Mouse (Mus musculus) embryonic facial prominence, embryonic 15.5 days (tissue): ENCODE measurements around the gene Eif4g3. TPM values are rescaled to one million over a fixed set of nuclear protein-coding genes. Genes with fewer than 3 reads are reported as not detected.
A peak's percentile ranks its signal among the peaks of the same experiment; 100 is the strongest.

ENCODE experiments used
- ATAC-seq: fragments of 200-750 bp; cut with Nextera tagmentation; 2 replicates; pipeline ENCODE4 v1.8.0; 2017; ENCODE audit warnings: low read depth, moderate TSS enrichment; ENCODE audit not compliant: insufficient number of reproducible peaks, low FRiP score, low TSS enrichment
- H3K27ac ChIP-seq: fragments of 300-500 bp; sonication (generic); replicated peaks from 2 replicates; pipeline ENCODE4 v1.5.1; 2015; ENCODE audit warnings: mild to moderate bottlenecking, inconsistent platforms
- H3K27me3 ChIP-seq: fragments of 300-500 bp; sonication (generic); 2 replicates; pipeline ENCODE4 v1.6.1; 2015; ENCODE audit warnings: inconsistent platforms
- H3K36me3 ChIP-seq: fragments of 300-500 bp; sonication (generic); 2 replicates; pipeline ENCODE4 v1.6.1; 2015; ENCODE audit warnings: mild to moderate bottlenecking, inconsistent platforms
- H3K4me1 ChIP-seq: fragments of 300-500 bp; sonication (generic); 2 replicates; pipeline ENCODE4 v1.6.1; 2015; ENCODE audit warnings: inconsistent platforms
- H3K4me2 ChIP-seq: fragments of 300-500 bp; sonication (generic); replicated peaks from 2 replicates; pipeline ENCODE4 v1.6.1; 2015; ENCODE audit warnings: mild to moderate bottlenecking, inconsistent platforms
- H3K4me3 ChIP-seq: fragments of 300-500 bp; sonication (generic); replicated peaks from 2 replicates; pipeline ENCODE4 v1.5.1; 2015; ENCODE audit warnings: mild to moderate bottlenecking, inconsistent platforms
- H3K9ac ChIP-seq: fragments of 300-500 bp; sonication (generic); 2 replicates; pipeline ENCODE4 v1.6.1; 2015; ENCODE audit warnings: inconsistent platforms
- H3K9me3 ChIP-seq: fragments of 300-500 bp; sonication (generic); replicated peaks from 2 replicates; pipeline ENCODE4 v1.6.1; 2016; ENCODE audit warnings: inconsistent platforms
- WGBS: fragments of 180-500 bp; shearing (Covaris S2); methylation state at CpG from one replicate; pipeline ENCODE4 v1.1.7; 2015; 5-methylcytosine and 5-hydroxymethylcytosine counted together
- polyA plus RNA-seq: library from polyadenylated mRNA; unstranded; fragments of >200 nt; fragmentation: Nextera tagmentation; extraction: Ambion mirVana; gene quantifications from 2 replicates; pipeline ENCODE4 v1.2.1, GENCODE M21; 2015

The Eif4g3 gene
- polyA plus RNA-seq, 1 experiment from 2014 or later = 36.2 TPM

- Histone ChIP-seq H3K9me3 (0 out of 2 replicates have a peak, but pooled peaks cover 4% of the 10 kb centered on the region), H3K27me3 (peaks cover 7% of the 10 kb centered on the region), H3K36me3 (no peaks in the 10 kb centered on the region), H3K4me3 (no peak overlapping the region), H3K4me2 (no peak overlapping the region), H3K9ac (no peak overlapping the region), H3K4me1 (peaks cover 20% of the 10 kb centered on the region), H3K27ac (no peak overlapping the region)
- WGBS = 82% methylated on average over 4 of the region's 4 CpGs
- no peak for ATAC-seq
Observed at GRCm38 (mm10) chr4:137990433-137990832, 2.4 kb upstream of the Eif4g3 start.

DNA sequence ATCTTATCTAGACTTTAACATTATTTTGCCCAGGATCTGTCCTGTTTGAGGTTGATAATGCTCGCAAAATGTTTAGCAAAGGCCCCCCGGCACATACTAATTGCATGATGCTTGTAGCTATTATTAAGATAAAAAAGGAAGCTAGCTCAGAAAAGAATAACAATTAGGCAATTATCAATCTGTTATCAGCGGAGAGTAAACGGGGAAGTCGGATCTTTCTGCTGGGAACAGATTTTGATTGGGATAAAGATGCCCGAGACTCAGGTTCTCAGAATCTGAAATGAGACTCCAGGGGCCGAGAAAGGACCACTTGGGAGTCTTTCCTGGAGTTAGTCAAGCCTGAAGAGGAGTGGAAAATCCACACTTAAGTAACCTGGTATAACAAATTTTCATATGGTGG lies 1.6 kb upstream of the Eif4g3 start:
- WGBS = 68% methylated on average over 7 of the region's 7 CpGs
- Histone ChIP-seq H3K9ac (no peak overlapping the region), H3K9me3 (0 out of 2 replicates have a peak, but pooled peaks cover 4% of the 10 kb centered on the region), H3K36me3 (peaks cover 3% of the 10 kb centered on the region), H3K27me3 (peaks cover 7% of the 10 kb centered on the region), H3K4me3 (no peak overlapping the region), H3K27ac (no peak overlapping the region), H3K4me1 (peaks cover 28% of the 10 kb centered on the region), H3K4me2 (no peak overlapping the region)
- no peak for ATAC-seq

DNA sequence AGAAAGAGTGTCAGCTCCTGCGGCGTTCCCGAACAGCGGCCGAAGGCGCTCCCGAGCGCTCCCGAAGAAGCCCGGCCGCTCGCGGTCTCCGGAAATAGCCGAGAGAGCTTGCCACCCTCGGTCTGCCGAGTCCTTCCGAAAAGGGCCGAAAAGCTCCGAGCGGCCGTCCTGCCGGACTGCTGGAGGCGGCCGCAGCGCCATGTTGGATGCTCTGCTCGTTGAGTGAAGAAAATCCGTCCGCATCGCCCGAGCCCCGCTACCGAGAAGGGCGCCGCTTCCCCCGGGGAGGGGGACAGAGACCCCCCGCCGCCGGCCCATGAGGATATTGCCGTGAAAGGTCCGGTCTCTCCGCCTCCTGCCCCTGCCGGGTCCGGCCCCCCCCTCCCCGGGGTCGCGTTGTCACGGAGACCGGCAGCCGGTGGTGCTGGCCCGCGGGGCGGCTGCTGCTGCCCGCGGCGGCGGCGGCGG lies 503 bp downstream of the Eif4g3 start:
- Histone ChIP-seq H3K9ac (peak overlapping the region; percentile 96), H3K4me2 (peak overlapping the region; percentile 74), H3K4me3 (peak overlapping the region; percentile 92), H3K9me3 (0 out of 2 replicates have a peak, but pooled peaks cover 4% of the 10 kb centered on the region), H3K27me3 (peaks cover 7% of the 10 kb centered on the region), H3K27ac (peak overlapping the region; percentile 95), H3K4me1 (peaks cover 34% of the 10 kb centered on the region), H3K36me3 (peaks cover 18% of the 10 kb centered on the region)
- peak; percentile 94 for ATAC-seq
- WGBS = under 1% methylated on average over 44 of the region's 59 CpGs

- H3K27ac ChIP-seq = peak overlapping the region; percentile 95
- peaks cover 7% of the 10 kb centered on the region for H3K27me3 ChIP-seq
- H3K4me3 ChIP-seq = peak overlapping the region; percentile 92
- H3K36me3 ChIP-seq = peaks cover 25% of the 10 kb centered on the region
- WGBS = under 1% methylated on average over 44 of the region's 60 CpGs
- no peak for ATAC-seq
- peak overlapping the region; percentile 96 for H3K9ac ChIP-seq
- 0 out of 2 replicates have a peak, but pooled peaks cover 4% of the 10 kb centered on the region for H3K9me3 ChIP-seq
- peaks cover 34% of the 10 kb centered on the region for H3K4me1 ChIP-seq
- peak overlapping the region; percentile 74 for H3K4me2 ChIP-seq
Observed at GRCm38 (mm10) chr4:137993821-137994561, 1.2 kb downstream of the Eif4g3 start.

GRCm38 (mm10) chr4:137994562-137995336 lies 1.9 kb downstream of the Eif4g3 start:
- H3K9me3 ChIP-seq = 0 out of 2 replicates have a peak, but pooled peaks cover 4% of the 10 kb centered on the region
- H3K9ac ChIP-seq = peak overlapping the region; percentile 96
- H3K4me2 ChIP-seq = peak overlapping the region; percentile 74
- no peak for ATAC-seq
- H3K4me3 ChIP-seq = peak overlapping the region; percentile 92
- WGBS = 43% methylated on average over 12 of the region's 12 CpGs
- peaks cover 33% of the 10 kb centered on the region for H3K4me1 ChIP-seq
- peaks cover 7% of the 10 kb centered on the region for H3K27me3 ChIP-seq
- H3K27ac ChIP-seq = no peak overlapping the region; the same call in 1 of the 2 replicates
- peaks cover 32% of the 10 kb centered on the region for H3K36me3 ChIP-seq

GRCm38 (mm10) chr4:137995399-137995798 lies 2.6 kb downstream of the Eif4g3 start:
- H3K4me1 ChIP-seq = peaks cover 34% of the 10 kb centered on the region
- peak overlapping the region; percentile 92 for H3K4me3 ChIP-seq
- H3K27ac ChIP-seq = no peak overlapping the region
- ATAC-seq = no peak
- WGBS = 69% methylated on average over 12 of the region's 12 CpGs
- H3K4me2 ChIP-seq = peak overlapping the region; percentile 74
- H3K36me3 ChIP-seq = peaks cover 36% of the 10 kb centered on the region
- peaks cover 7% of the 10 kb centered on the region for H3K27me3 ChIP-seq
- no peak overlapping the region for H3K9ac ChIP-seq
- H3K9me3 ChIP-seq = 0 out of 2 replicates have a peak, but pooled peaks cover 4% of the 10 kb centered on the region

GRCm38 (mm10) chr4:137998232-137998631 lies 5.4 kb downstream of the Eif4g3 start:
- no peak overlapping the region for H3K4me2 ChIP-seq
- peaks cover 35% of the 10 kb centered on the region for H3K4me1 ChIP-seq
- no peak overlapping the region for H3K27ac ChIP-seq
- no peak overlapping the region for H3K4me3 ChIP-seq
- H3K9ac ChIP-seq = no peak overlapping the region
- no peaks in the 10 kb centered on the region for H3K9me3 ChIP-seq
- peaks cover 45% of the 10 kb centered on the region for H3K36me3 ChIP-seq
- no peaks in the 10 kb centered on the region for H3K27me3 ChIP-seq
- WGBS = 57% methylated on average over 4 of the region's 4 CpGs
- ATAC-seq = no peak

- H3K27ac ChIP-seq = 0 out of 2 replicates have a peak overlapping the region, but pooled peaks have one; percentile 12
- ATAC-seq = peak; percentile 55; the same call in 1 of the 2 replicates
- 11% methylated on average over 7 of the region's 7 CpGs for WGBS
Observed at GRCm38 (mm10) chr4:138000682-138001081, 7.9 kb downstream of the Eif4g3 start.

DNA sequence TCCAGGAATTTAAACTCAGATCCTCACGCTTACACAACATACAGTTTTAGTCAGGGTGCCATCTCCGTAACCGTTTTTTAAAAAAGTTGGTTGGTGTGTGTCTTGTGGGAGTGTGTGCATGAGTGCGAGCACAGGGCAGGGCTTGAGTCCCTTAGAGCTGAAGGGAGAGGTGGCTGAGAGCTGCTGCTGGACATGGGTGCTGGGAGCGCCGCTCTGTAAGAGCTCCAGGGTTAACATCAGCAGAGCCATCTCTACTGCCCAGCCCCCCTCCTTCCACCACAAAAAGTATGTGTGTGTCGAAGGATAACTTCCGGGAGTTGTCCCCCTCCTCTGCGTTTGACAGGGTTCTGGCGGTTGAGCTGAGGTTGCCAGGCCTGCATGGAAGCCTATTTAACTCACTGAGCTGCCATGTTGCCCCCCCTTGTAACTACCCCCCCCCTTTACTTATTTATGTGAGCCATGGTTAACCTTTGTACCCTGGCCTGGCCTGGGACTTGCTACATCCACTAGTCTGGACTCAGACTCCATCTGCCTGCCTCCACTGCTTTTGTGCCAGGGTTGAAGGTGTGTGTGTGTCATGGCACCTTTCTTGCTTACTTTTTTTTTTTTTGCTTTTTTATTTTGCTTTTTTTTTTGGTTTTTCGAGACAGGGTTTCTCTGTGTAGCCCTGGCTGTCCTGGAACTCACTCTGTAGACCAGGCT lies 11.2 kb downstream of the Eif4g3 start:
- peaks cover 12% of the 10 kb centered on the region for H3K4me1 ChIP-seq
- H3K9me3 ChIP-seq = no peaks in the 10 kb centered on the region
- H3K27me3 ChIP-seq = no peaks in the 10 kb centered on the region
- no peak overlapping the region for H3K9ac ChIP-seq
- no peak overlapping the region for H3K27ac ChIP-seq
- 82% methylated on average over 11 of the region's 11 CpGs for WGBS
- no peak for ATAC-seq
- H3K4me3 ChIP-seq = no peak overlapping the region
- no peak overlapping the region for H3K4me2 ChIP-seq
- peaks cover 49% of the 10 kb centered on the region for H3K36me3 ChIP-seq

More at GRCm38 (mm10) chr4:138000682-138001081, 7.9 kb downstream of the Eif4g3 start:
- Histone ChIP-seq H3K4me1 (peaks cover 23% of the 10 kb centered on the region), H3K9me3 (no peaks in the 10 kb centered on the region), H3K36me3 (peaks cover 54% of the 10 kb centered on the region), H3K4me2 (no peak overlapping the region), H3K4me3 (no peak overlapping the region), H3K27me3 (no peaks in the 10 kb centered on the region), H3K9ac (no peak overlapping the region)

- H3K36me3 ChIP-seq = peaks cover 44% of the 10 kb centered on the region
- no peak overlapping the region for H3K27ac ChIP-seq
- H3K4me1 ChIP-seq = peaks cover 4% of the 10 kb centered on the region; the same call in 1 of the 2 replicates
- no peaks in the 10 kb centered on the region for H3K9me3 ChIP-seq
- WGBS = 83% methylated on average over 1 of the region's 1 CpGs
- ATAC-seq = no peak
- H3K4me2 ChIP-seq = no peak overlapping the region
- H3K27me3 ChIP-seq = no peaks in the 10 kb centered on the region
- no peak overlapping the region for H3K9ac ChIP-seq
- H3K4me3 ChIP-seq = no peak overlapping the region
Observed at GRCm38 (mm10) chr4:138005781-138006180, 13.0 kb downstream of the Eif4g3 start.
